Mouse (Mus musculus) myocyte (in vitro differentiated cells): Measurements from ENCODE around the gene Pde7b. TPM values are rescaled to one million over a fixed set of nuclear protein-coding genes. Genes with fewer than 3 reads are reported as not detected.

ENCODE experiments used
- H3K27me3 ChIP-seq: one replicate; pipeline ENCODE4 v1.6.1; 2011; ENCODE audit not compliant: control insufficient read depth, insufficient read depth, insufficient read length
- H3K36me3 ChIP-seq: one replicate; pipeline ENCODE4 v1.6.1; 2011; ENCODE audit not compliant: control insufficient read depth, insufficient read depth
- H3K4me2 ChIP-seq: one replicate; pipeline ENCODE4 v1.6.1; 2011; ENCODE audit warnings: low read depth, control low read depth
- H3K4me3 ChIP-seq: one replicate; pipeline ENCODE4 v1.5.1; 2011; ENCODE audit warnings: mild to moderate bottlenecking, control low read depth, moderate library complexity
- H3K79me2 ChIP-seq: one replicate; pipeline ENCODE4 v1.6.1; 2011; ENCODE audit not compliant: control insufficient read depth, insufficient read depth
- H3ac ChIP-seq: one replicate; pipeline ENCODE4 v1.6.1; 2011; ENCODE audit not compliant: control insufficient read depth, insufficient read length
- CEBPB ChIP-seq: IDR thresholded peaks from 2 replicates; pipeline ENCODE4 v1.6.1; 2011; ENCODE audit warnings: mild to moderate bottlenecking, moderate library complexity; ENCODE audit not compliant: poor library complexity, insufficient read depth, severe bottlenecking
- E2F4 ChIP-seq: IDR thresholded peaks from one replicate; pipeline ENCODE4 v1.6.1; 2011; ENCODE audit warnings: mild to moderate bottlenecking, control low read depth, moderate library complexity; ENCODE audit not compliant: insufficient read depth
- MAX ChIP-seq: IDR thresholded peaks from one replicate; pipeline ENCODE4 v1.6.1; 2011; ENCODE audit warnings: low read depth, mild to moderate bottlenecking, control low read depth
- MYOD1 ChIP-seq, 3 experiments: IDR thresholded peaks; one replicate each; pipeline ENCODE4 v1.6.1; 2011; ENCODE audit warnings: control low read depth in 2 of 3, low read depth in 2 of 3, mild to moderate bottlenecking in 2 of 3, moderate library complexity in 1 of 3; ENCODE audit not compliant: insufficient read length in 2 of 3, control insufficient read depth in 1 of 3
- MYOG ChIP-seq, 3 experiments: IDR thresholded peaks; one replicate each; pipeline ENCODE4 v1.6.1; 2011; ENCODE audit warnings: control low read depth in 2 of 3, low read depth in 2 of 3, mild to moderate bottlenecking in 2 of 3; ENCODE audit not compliant: insufficient read length in 2 of 3, control insufficient read depth in 1 of 3, insufficient read depth in 1 of 3
- POLR2A ChIP-seq: IDR thresholded peaks from one replicate; pipeline ENCODE4 v1.6.1; 2011; ENCODE audit warnings: low read depth, mild to moderate bottlenecking, control low read depth, moderate library complexity; ENCODE audit not compliant: insufficient read length
- POLR2AphosphoS2 ChIP-seq: IDR thresholded peaks from one replicate; pipeline ENCODE4 v1.6.1; 2011; ENCODE audit warnings: low read depth, control low read depth; ENCODE audit not compliant: insufficient read length
- REST ChIP-seq: IDR thresholded peaks from one replicate; pipeline ENCODE4 v1.6.1; 2011; ENCODE audit warnings: mild to moderate bottlenecking, control low read depth, moderate library complexity; ENCODE audit not compliant: insufficient read depth, insufficient read length
- SRF ChIP-seq: IDR thresholded peaks from one replicate; pipeline ENCODE4 v1.6.1; 2011; ENCODE audit warnings: low read depth; ENCODE audit not compliant: control insufficient read depth, insufficient read length
- TCF12 ChIP-seq: IDR thresholded peaks from one replicate; pipeline ENCODE4 v1.6.1; 2011; ENCODE audit warnings: mild to moderate bottlenecking, control low read depth; ENCODE audit not compliant: poor library complexity, insufficient read depth, severe bottlenecking
- TCF3 ChIP-seq: IDR thresholded peaks from one replicate; pipeline ENCODE4 v1.6.1; 2011; ENCODE audit warnings: low read depth, control low read depth; ENCODE audit not compliant: insufficient read length
- USF1 ChIP-seq: IDR thresholded peaks from one replicate; pipeline ENCODE4 v1.6.1; 2011; ENCODE audit warnings: low read depth, mild to moderate bottlenecking, control low read depth, moderate library complexity
- polyA plus RNA-seq: library from polyadenylated mRNA; unstranded; fragments of >200 nt; fragmentation: generic; extraction: Trizol; gene quantifications from one replicate; pipeline ENCODE4 v1.2.1, GENCODE M21; 2012; ENCODE audit warnings: missing spikeins

The Pde7b gene
- polyA plus RNA-seq, 1 experiment = 0.16 TPM

DNA sequence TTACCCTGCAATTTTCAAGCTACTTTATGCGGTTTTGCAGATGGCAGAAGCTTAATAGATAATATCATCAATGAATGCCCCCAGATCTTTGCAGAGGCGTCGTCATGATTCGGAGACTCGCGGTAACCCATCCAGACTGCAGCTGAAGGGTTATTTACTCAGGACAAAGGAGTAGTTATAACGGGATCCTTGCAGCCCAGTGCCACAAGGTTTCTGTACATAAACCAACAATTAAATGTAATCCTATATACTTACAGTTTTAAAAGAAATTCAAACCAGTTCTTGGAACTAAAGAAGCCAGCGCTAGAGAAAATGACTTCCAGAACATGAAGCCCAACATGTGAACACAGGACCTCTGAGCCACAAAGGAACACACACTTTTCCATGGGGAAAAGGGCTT is 88.5 kb downstream of the Pde7b start:
- Histone ChIP-seq H3K4me2 (no peak overlapping the region), H3K36me3 (no peaks in the 10 kb centered on the region), H3K27me3 (no peaks in the 10 kb centered on the region), H3K4me3 (no peak overlapping the region), H3ac (no peak overlapping the region), H3K79me2 (no peaks in the 10 kb centered on the region)
- TF ChIP-seq POLR2AphosphoS2 (no peak), E2F4 (no peak), MAX (no peak), USF1 (no peak), TCF3 (no peak), CEBPB (no peak), MYOG (IDR thresholded peaks at IDR 0.05; ENCODE audit: control insufficient read depth in 1 of 3, insufficient read depth in 1 of 3, insufficient read length in 2 of 3, low read depth in 2 of 3) (no peak), TCF12 (no peak), POLR2A (no peak), REST (no peak), SRF (no peak), MYOD1 (IDR thresholded peaks at IDR 0.05; ENCODE audit: control insufficient read depth in 1 of 3, insufficient read length in 2 of 3, low read depth in 2 of 3) (no peak)

DNA sequence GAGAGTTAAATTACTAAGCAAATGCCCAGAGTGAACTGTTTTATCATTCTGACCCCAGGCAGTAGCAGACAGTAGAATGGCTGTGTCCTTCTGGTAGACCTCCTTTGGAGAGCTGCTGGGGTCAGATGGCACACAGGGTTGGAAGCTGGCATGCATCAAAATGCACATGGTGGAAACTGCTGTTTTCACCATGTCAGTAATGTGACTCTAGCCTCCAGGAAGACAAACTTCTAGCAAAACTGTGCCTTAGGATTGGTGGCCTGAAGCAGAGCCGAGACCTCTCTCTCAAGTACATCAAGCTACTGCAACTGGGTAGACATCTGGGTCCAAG is 91.8 kb downstream of the Pde7b start:
- no peak overlapping the region for H3K4me3 ChIP-seq
- H3K36me3 ChIP-seq = no peaks in the 10 kb centered on the region
- no peak for TF ChIP-seq TCF3
- TF ChIP-seq MYOG (IDR thresholded peaks at IDR 0.05; ENCODE audit: control insufficient read depth in 1 of 3, insufficient read depth in 1 of 3, insufficient read length in 2 of 3, low read depth in 2 of 3) = no peak
- TF ChIP-seq CEBPB = no peak
- no peak for TF ChIP-seq MYOD1 (IDR thresholded peaks at IDR 0.05; ENCODE audit: control insufficient read depth in 1 of 3, insufficient read length in 2 of 3, low read depth in 2 of 3)
- TF ChIP-seq E2F4 = no peak
- TF ChIP-seq REST = no peak
- no peak for TF ChIP-seq USF1
- no peak for TF ChIP-seq MAX
- no peak for TF ChIP-seq TCF12
- no peak for TF ChIP-seq POLR2AphosphoS2
- TF ChIP-seq SRF = no peak
- no peak for TF ChIP-seq POLR2A
- H3K4me2 ChIP-seq = no peak overlapping the region
- H3K27me3 ChIP-seq = no peaks in the 10 kb centered on the region
- no peak overlapping the region for H3ac ChIP-seq
- no peaks in the 10 kb centered on the region for H3K79me2 ChIP-seq

DNA sequence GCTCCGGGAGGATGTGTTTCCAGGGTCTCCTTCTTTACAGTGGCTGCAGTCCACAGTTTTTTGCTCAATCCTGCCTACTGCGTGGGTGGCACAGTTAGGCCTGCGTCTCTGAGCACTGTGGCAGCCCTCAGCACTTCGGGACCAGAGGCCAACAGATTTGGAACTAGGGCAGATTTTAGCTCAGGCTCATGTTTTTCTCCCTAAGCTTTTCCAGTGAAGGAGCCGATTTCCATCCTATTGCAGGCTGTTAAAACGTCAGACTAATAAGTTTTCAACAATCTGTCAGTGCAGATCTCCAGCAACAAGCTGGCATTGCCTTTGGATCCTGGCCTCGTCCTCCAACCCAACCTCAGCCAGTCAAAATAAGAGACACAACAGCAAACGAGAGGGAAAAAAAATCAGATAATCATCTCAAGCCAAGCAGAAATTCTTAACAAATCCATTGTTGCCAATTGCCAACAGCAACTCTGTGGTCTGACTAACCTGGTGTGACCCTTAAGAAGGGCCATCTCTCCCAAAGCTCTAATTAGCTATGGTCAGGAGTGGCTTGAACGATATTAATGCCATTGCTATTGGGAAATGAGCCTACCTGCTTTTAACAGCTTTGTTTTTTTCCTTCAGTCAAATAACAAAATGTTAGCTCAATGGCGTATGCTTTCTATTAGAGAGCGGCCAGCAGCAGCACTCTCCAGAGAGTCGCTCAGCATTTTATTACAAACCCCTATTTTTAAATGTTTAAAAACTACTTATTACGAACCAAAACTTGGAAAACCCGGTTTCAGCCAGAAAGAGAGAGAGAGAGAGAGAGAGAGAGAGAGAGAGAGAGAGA is 92.4 kb downstream of the Pde7b start:
- TF ChIP-seq MYOG (IDR thresholded peaks at IDR 0.05; ENCODE audit: control insufficient read depth in 1 of 3, insufficient read depth in 1 of 3, insufficient read length in 2 of 3, low read depth in 2 of 3) (no peak), SRF (no peak), TCF12 (no peak), MYOD1 (IDR thresholded peaks at IDR 0.05; ENCODE audit: control insufficient read depth in 1 of 3, insufficient read length in 2 of 3, low read depth in 2 of 3) (no peak), POLR2AphosphoS2 (no peak), POLR2A (no peak)
- Histone ChIP-seq H3K4me2 (no peak overlapping the region), H3K36me3 (no peaks in the 10 kb centered on the region), H3K79me2 (no peaks in the 10 kb centered on the region), H3K4me3 (no peak overlapping the region), H3ac (no peak overlapping the region), H3K27me3 (no peaks in the 10 kb centered on the region)

GRCm38 (mm10) chr10:20630122-20630521 is 94.8 kb downstream of the Pde7b start:
- Histone ChIP-seq H3K4me2 (no peak overlapping the region), H3K79me2 (no peaks in the 10 kb centered on the region), H3K36me3 (no peaks in the 10 kb centered on the region), H3K4me3 (no peak overlapping the region), H3K27me3 (no peaks in the 10 kb centered on the region), H3ac (no peak overlapping the region)
- no peak for TF ChIP-seq REST
- TF ChIP-seq TCF3 = no peak
- no peak for TF ChIP-seq SRF
- TF ChIP-seq MAX = no peak
- TF ChIP-seq POLR2AphosphoS2 = no peak
- no peak for TF ChIP-seq USF1
- TF ChIP-seq E2F4 = no peak
- no peak for TF ChIP-seq POLR2A
- no peak for TF ChIP-seq TCF12

DNA sequence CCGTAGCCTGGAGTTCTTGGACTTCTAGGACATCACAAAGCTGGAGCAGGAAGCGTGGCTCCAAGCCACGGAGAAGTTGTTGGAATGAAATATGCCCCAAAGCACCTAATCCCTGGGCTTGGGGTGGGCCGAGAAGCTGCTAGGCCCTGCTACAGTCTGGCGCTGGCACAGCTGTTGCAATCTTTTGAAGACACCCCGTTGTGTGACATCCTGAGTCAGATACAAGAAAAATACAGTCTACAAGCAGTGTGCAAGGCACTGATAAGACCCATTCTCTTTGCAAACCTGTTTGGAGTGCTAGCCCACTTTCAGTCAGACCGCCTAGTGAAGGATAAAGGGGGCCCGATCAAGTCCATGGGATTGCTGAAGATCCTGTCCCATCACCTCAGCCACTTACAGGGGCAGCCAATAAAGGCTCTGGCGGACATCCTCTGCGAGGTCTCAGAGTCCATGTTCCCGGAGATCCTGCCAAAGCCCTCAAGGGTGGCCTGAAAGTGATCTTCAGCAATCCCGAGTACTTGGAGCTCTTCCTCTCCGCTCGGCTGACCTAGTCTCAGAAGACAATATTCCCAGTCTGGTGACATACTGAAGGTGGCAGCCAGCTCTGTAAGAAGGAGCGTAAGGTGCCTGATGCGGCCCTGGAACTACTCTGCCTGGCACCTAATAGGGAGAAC is 99.0 kb downstream of the Pde7b start:
- no peak for TF ChIP-seq SRF
- no peak for TF ChIP-seq E2F4
- TF ChIP-seq CEBPB = no peak
- no peak for TF ChIP-seq USF1
- TF ChIP-seq TCF3 = no peak
- TF ChIP-seq POLR2AphosphoS2 = no peak
- no peak for TF ChIP-seq MAX
- no peak for TF ChIP-seq MYOD1 (IDR thresholded peaks at IDR 0.05; ENCODE audit: control insufficient read depth in 1 of 3, insufficient read length in 2 of 3, low read depth in 2 of 3)
- TF ChIP-seq MYOG (IDR thresholded peaks at IDR 0.05; ENCODE audit: control insufficient read depth in 1 of 3, insufficient read depth in 1 of 3, insufficient read length in 2 of 3, low read depth in 2 of 3) = no peak
- no peak for TF ChIP-seq TCF12
- no peak for TF ChIP-seq REST
- no peak for TF ChIP-seq POLR2A
- H3K36me3 ChIP-seq = no peaks in the 10 kb centered on the region
- H3K4me2 ChIP-seq = no peak overlapping the region
- no peaks in the 10 kb centered on the region for H3K27me3 ChIP-seq
- H3ac ChIP-seq = no peak overlapping the region
- H3K4me3 ChIP-seq = no peak overlapping the region
- H3K79me2 ChIP-seq = no peaks in the 10 kb centered on the region
